Comparison of ENCODE assay signal across 8 mouse cellular contexts in genomic region chr8:122547815-122548214, GRCm38 (mm10). TPM values are rescaled to one million over a fixed set of nuclear protein-coding genes. Genes with fewer than 3 reads are reported as not detected.
A peak's percentile ranks its signal among the peaks of the same experiment; 100 is the strongest.
DNase-seq lines count a peak whose midpoint lies in the region; ATAC-seq lines count a peak whose summit lies in the region.

No protein-coding gene starts in this region.

- H3K4me2 ChIP-seq in neural tube, embryonic 12.5 days (replicated peaks) = 0 out of 2 replicates have a peak overlapping the region, but pooled peaks have one; percentile 1
- H3K4me2 ChIP-seq in neural tube, embryonic 15.5 days = no peak overlapping the region; the same call in 1 of the 2 replicates
- peak overlapping the region; percentile 90 for H3K4me2 ChIP-seq in heart, embryonic 11.5 days

- ATAC-seq in neural tube, embryonic 12.5 days (ENCODE audit: low FRiP score, low read depth) = no peak
- no peak for ATAC-seq in neural tube, embryonic 15.5 days (ENCODE audit: low FRiP score)
- peak; percentile 46 for ATAC-seq in heart, embryonic 11.5 days (replicated peaks; ENCODE audit: insufficient number of reproducible peaks, low FRiP score, low TSS enrichment)

- H3K9ac ChIP-seq in neural tube, embryonic 12.5 days = no peak overlapping the region
- H3K9ac ChIP-seq in neural tube, embryonic 15.5 days (replicated peaks) = no peak overlapping the region
- H3K9ac ChIP-seq in heart, embryonic 11.5 days (ENCODE audit: low read depth, low read length) = peak overlapping the region; percentile 73

- WGBS in neural tube, embryonic 12.5 days = 27% methylated on average over 5 of the region's 5 CpGs
- 23% methylated on average over 5 of the region's 5 CpGs for WGBS in neural tube, embryonic 15.5 days
- 28% methylated on average over 5 of the region's 5 CpGs for WGBS in heart, embryonic 11.5 days (ENCODE audit: insufficient replicate concordance)

- H3K9me3 ChIP-seq in neural tube, embryonic 12.5 days = no peaks in the 10 kb centered on the region
- no peaks in the 10 kb centered on the region for H3K9me3 ChIP-seq in neural tube, embryonic 15.5 days (replicated peaks)
- no peaks in the 10 kb centered on the region for H3K9me3 ChIP-seq in heart, embryonic 11.5 days (replicated peaks; ENCODE audit: control insufficient read depth, low read length)

- no peak overlapping the region for H3K4me3 ChIP-seq in neural tube, embryonic 12.5 days
- no peak overlapping the region for H3K4me3 ChIP-seq in neural tube, embryonic 15.5 days (replicated peaks)
- peak overlapping the region; percentile 87 for H3K4me3 ChIP-seq in heart, embryonic 11.5 days (ENCODE audit: low read depth, low read length)

- H3K36me3 ChIP-seq in neural tube, embryonic 12.5 days = no peaks in the 10 kb centered on the region
- no peaks in the 10 kb centered on the region for H3K36me3 ChIP-seq in neural tube, embryonic 15.5 days
- peaks cover 5% of the 10 kb centered on the region for H3K36me3 ChIP-seq in heart, embryonic 11.5 days (ENCODE audit: control insufficient read depth, insufficient read depth, low read length)

- DNase-seq in liver = peak; percentile 89
- DNase-seq in skeletal muscle tissue, adult 2 months (ENCODE audit: low read depth, low spot score) = peak; percentile 54
- DNase-seq in layer of hippocampus, postnatal 36 days = no peak
- no peak for DNase-seq in right cerebral cortex, adult 18-20 months
- DNase-seq in layer of hippocampus, adult 9-10 months (ENCODE audit: low spot score) = no peak

- H3K4me1 ChIP-seq in neural tube, embryonic 12.5 days = peaks cover 23% of the 10 kb centered on the region; the same call in 1 of the 2 replicates
- peaks cover 18% of the 10 kb centered on the region for H3K4me1 ChIP-seq in neural tube, embryonic 15.5 days
- peaks cover 61% of the 10 kb centered on the region for H3K4me1 ChIP-seq in heart, embryonic 11.5 days (ENCODE audit: control insufficient read depth, insufficient read depth, low read length)

- H3K27me3 ChIP-seq in neural tube, embryonic 12.5 days (replicated peaks) = peaks cover 33% of the 10 kb centered on the region
- H3K27me3 ChIP-seq in neural tube, embryonic 15.5 days (replicated peaks) = peaks cover 39% of the 10 kb centered on the region
- no peaks in the 10 kb centered on the region for H3K27me3 ChIP-seq in heart, embryonic 11.5 days (ENCODE audit: control insufficient read depth, insufficient read depth, low read length)

- H3K27ac ChIP-seq in neural tube, embryonic 12.5 days = no peak overlapping the region
- H3K27ac ChIP-seq in neural tube, embryonic 15.5 days (replicated peaks) = no peak overlapping the region
- H3K27ac ChIP-seq in heart, embryonic 11.5 days (ENCODE audit: low read depth, low read length) = peak overlapping the region; percentile 93

RNA-seq across cellular contexts. Expression of gene Piezo1, which starts 3.3 kb away (rescaled TPM):
- 6.4 and 6.5 TPM in 2 replicates for polyA plus RNA-seq in neural tube, embryonic 12.5 days (2016; fragmentation: Nextera tagmentation; extraction: Ambion mirVana)
- 2.1 and 5.1 TPM in 2 replicates for polyA plus RNA-seq in neural tube, embryonic 15.5 days (2015; fragmentation: Nextera tagmentation; extraction: Ambion mirVana)
- 17.4 and 19.4 TPM in 2 replicates for polyA plus RNA-seq in heart, embryonic 11.5 days (2014; fragmentation: Nextera tagmentation; extraction: Ambion mirVana)
- total RNA-seq in layer of hippocampus, postnatal 36 days (2021) = 1 to 10 TPM; 3.1 to 4.4 TPM

RNA-seq across cellular contexts. Expression of gene Cdt1, which starts 20.0 kb away (rescaled TPM):
- 22.8 and 25.9 TPM in 2 replicates for polyA plus RNA-seq in neural tube, embryonic 12.5 days (2016; fragmentation: Nextera tagmentation; extraction: Ambion mirVana)
- 6.8 and 15.4 TPM in 2 replicates for polyA plus RNA-seq in neural tube, embryonic 15.5 days (2015; fragmentation: Nextera tagmentation; extraction: Ambion mirVana)
- 29.5 and 30.4 TPM in 2 replicates for polyA plus RNA-seq in heart, embryonic 11.5 days (2014; fragmentation: Nextera tagmentation; extraction: Ambion mirVana)
- total RNA-seq in layer of hippocampus, postnatal 36 days (2021) = 1 to 10 TPM; 1.4 to 1.9 TPM

RNA-seq across cellular contexts. Expression of gene Aprt, which starts 28.9 kb away (rescaled TPM):
- polyA plus RNA-seq in neural tube, embryonic 12.5 days (2016; fragmentation: Nextera tagmentation; extraction: Ambion mirVana) = 182 and 194 TPM in 2 replicates
- polyA plus RNA-seq in neural tube, embryonic 15.5 days (2015; fragmentation: Nextera tagmentation; extraction: Ambion mirVana) = 189 and 207 TPM in 2 replicates
- polyA plus RNA-seq in heart, embryonic 11.5 days (2014; fragmentation: Nextera tagmentation; extraction: Ambion mirVana) = 250 and 262 TPM in 2 replicates
- total RNA-seq in layer of hippocampus, postnatal 36 days (2021) = 10 to 100 TPM; 61.5 to 65.4 TPM

Comparison
In these comparisons a context has a peak if more than half of its experiments do, and no peak if none do; other contexts are left out.
1. DNase-seq: peak in liver (single experiment) and skeletal muscle tissue, adult 2 months (single experiment); none in layer of hippocampus, postnatal 36 days (0 of 2), right cerebral cortex, adult 18-20 months (single experiment) and layer of hippocampus, adult 9-10 months (single experiment).